Mouse (Mus musculus) testis, adult 2 months (tissue): Measurements from ENCODE around the gene Nkd2.

Source experiments
- CTCF ChIP-seq: fragments of 200-500 bp; IDR thresholded peaks from 2 replicates; pipeline ENCODE4 v1.5.1; 2012; ENCODE audit warnings: low read depth, mild to moderate bottlenecking, inconsistent platforms, low read length, moderate library complexity; ENCODE audit not compliant: control insufficient read depth, insufficient read depth, insufficient replicate concordance
- POLR2A ChIP-seq: fragments of 200-500 bp; IDR thresholded peaks from 2 replicates; pipeline ENCODE4 v1.6.1; 2012; ENCODE audit warnings: low read depth, mild to moderate bottlenecking, inconsistent platforms, low read length, moderate library complexity; ENCODE audit not compliant: control insufficient read depth

GRCm38 (mm10) chr13:73842696-73843095 is 4.7 kb downstream of the Nkd2 start:
- TF ChIP-seq CTCF (no peak), POLR2A (no peak)
